Mouse (Mus musculus) lung, adult 18-20 months (tissue): ENCODE results near the gene Gm21973.
A peak's percentile ranks its signal among the peaks of the same experiment; 100 is the strongest.

Experiments
- DNase-seq, 2 experiments: peaks; one replicate each; pipeline ENCODE4 v3.0.0; 2022; ENCODE audit warnings: mixed read lengths in 2 of 2

Gm21973 gene

GRCm38 (mm10) chr15:10325080-10325479 lies at the start of gene Gm21973:
Gm21973 (plus strand) TSS chr15:10325380.
- no peak for DNase-seq

- no peak for DNase-seq
Observed at GRCm38 (mm10) chr15:10276386-10276785, 48.8 kb upstream of the Gm21973 start.

GRCm38 (mm10) chr15:10277461-10277860 lies 47.7 kb upstream of the Gm21973 start:
- DNase-seq = no peak

- peak; percentile 30 to 55 for DNase-seq
Observed at GRCm38 (mm10) chr15:10281546-10281945, 43.6 kb upstream of the Gm21973 start.

- no peak for DNase-seq
Observed at GRCm38 (mm10) chr15:10283661-10284060, 41.5 kb upstream of the Gm21973 start.

- DNase-seq = no peak
Observed at GRCm38 (mm10) chr15:10296570-10296969, 28.6 kb upstream of the Gm21973 start.

GRCm38 (mm10) chr15:10298058-10298457 lies 27.1 kb upstream of the Gm21973 start:
- DNase-seq = no peak

GRCm38 (mm10) chr15:10299467-10299866 lies 25.7 kb upstream of the Gm21973 start:
- DNase-seq = no peak

GRCm38 (mm10) chr15:10306461-10306860 lies 18.7 kb upstream of the Gm21973 start:
- no peak for DNase-seq

- DNase-seq = no peak
Observed at GRCm38 (mm10) chr15:10311826-10312225, 13.4 kb upstream of the Gm21973 start.

GRCm38 (mm10) chr15:10313522-10314455 lies 11.4 kb upstream of the Gm21973 start:
- DNase-seq = peak in 1 of 2 experiments; percentile 25

GRCm38 (mm10) chr15:10330626-10331025 lies 5.4 kb downstream of the Gm21973 start:
- no peak for DNase-seq

- DNase-seq = no peak
Observed at GRCm38 (mm10) chr15:10332566-10332965, 7.4 kb downstream of the Gm21973 start.

GRCm38 (mm10) chr15:10338606-10339005 lies 13.4 kb downstream of the Gm21973 start:
- peak; percentile 7 to 54 for DNase-seq

GRCm38 (mm10) chr15:10347044-10347443 lies 21.9 kb downstream of the Gm21973 start:
- no peak for DNase-seq

GRCm38 (mm10) chr15:10358039-10358948 lies 33.1 kb downstream of the Gm21973 start, which contains the start of gene Agxt2:
Agxt2 (plus strand) TSS chr15:10358532.
- DNase-seq = no peak

GRCm38 (mm10) chr15:10366331-10366730 lies 41.2 kb downstream of the Gm21973 start:
- DNase-seq = no peak

GRCm38 (mm10) chr15:10375404-10375803 lies 50.2 kb downstream of the Gm21973 start:
- no peak for DNase-seq

GRCm38 (mm10) chr15:10378338-10378959 lies 53.3 kb downstream of the Gm21973 start:
- DNase-seq = no peak

- no peak for DNase-seq
Observed at GRCm38 (mm10) chr15:10379757-10380458, 54.7 kb downstream of the Gm21973 start.

- no peak for DNase-seq
Observed at GRCm38 (mm10) chr15:10387263-10387662, 62.1 kb downstream of the Gm21973 start.

- DNase-seq = peak; percentile 46 to 68
Observed at GRCm38 (mm10) chr15:10399795-10400194, 74.6 kb downstream of the Gm21973 start.
